Mouse (Mus musculus): ENCODE data around the gene Dusp18.

GRCm38 (mm10) chr11:3912100-3912874 lies 17.2 kb downstream of the Dusp18 start:
- TF ChIP-seq USF1 (IDR thresholded peaks at IDR 0.05; ENCODE audit: low read depth) (no peak), CTCF (IDR thresholded peaks at IDR 0.05; ENCODE audit: control insufficient read depth, insufficient read depth, insufficient read length) (no peak), CEBPB (IDR thresholded peaks at IDR 0.05; ENCODE audit: low read depth) (no peak), MAX (IDR thresholded peaks at IDR 0.05) (no peak), MYOD1 (IDR thresholded peaks at IDR 0.05; ENCODE audit: control insufficient read depth, insufficient read length, low read depth) (no peak), FOSL1 (IDR thresholded peaks at IDR 0.05; ENCODE audit: insufficient read depth, low read length, poor library complexity, severe bottlenecking) (no peak), MYOG (IDR thresholded peaks at IDR 0.05; ENCODE audit: control insufficient read depth, extremely low read depth, insufficient read length) (no peak)
